Mouse (Mus musculus) intestine, postnatal 0 days (tissue): Measurements from ENCODE around the gene Hs3st6. TPM values are rescaled to one million over a fixed set of nuclear protein-coding genes. Genes with fewer than 3 reads are reported as not detected.
"Not testable (repeated sequence)": the region's sequence is repeated elsewhere in the genome, so short reads cannot be mapped to it uniquely, and the experiment has no call there.

Source experiments
- ATAC-seq: fragments of 200-750 bp; cut with Nextera tagmentation; 2 replicates; pipeline ENCODE4 v1.8.0; 2017; ENCODE audit warnings: mild to moderate bottlenecking, moderate TSS enrichment, moderate library complexity
- H3K27ac ChIP-seq: fragments of 300-500 bp; sonication (generic); 2 replicates; pipeline ENCODE4 v1.5.1; 2014; ENCODE audit warnings: mild to moderate bottlenecking, low read depth, low read length, moderate library complexity
- H3K27me3 ChIP-seq: fragments of 300-500 bp; sonication (generic); replicated peaks from 2 replicates; pipeline ENCODE4 v1.6.1; 2014; ENCODE audit warnings: low read length, mixed read lengths; ENCODE audit not compliant: control insufficient read depth, insufficient read depth
- H3K36me3 ChIP-seq: fragments of 300-500 bp; sonication (generic); 2 replicates; pipeline ENCODE4 v1.6.1; 2014; ENCODE audit warnings: mild to moderate bottlenecking, moderate library complexity; ENCODE audit not compliant: control insufficient read depth, insufficient read depth
- H3K4me1 ChIP-seq: fragments of 300-500 bp; sonication (generic); replicated peaks from 2 replicates; pipeline ENCODE4 v1.6.1; 2014; ENCODE audit warnings: antibody characterized with exemption, low read length, mixed read lengths; ENCODE audit not compliant: control insufficient read depth, insufficient read depth
- H3K4me2 ChIP-seq: fragments of 300-500 bp; sonication (generic); replicated peaks from 2 replicates; pipeline ENCODE4 v1.6.1; 2014; ENCODE audit warnings: low read depth, mild to moderate bottlenecking, moderate library complexity
- H3K4me3 ChIP-seq: fragments of 300-500 bp; sonication (generic); 2 replicates; pipeline ENCODE4 v1.5.1; 2014; ENCODE audit warnings: low read depth, low read length
- H3K9ac ChIP-seq: fragments of 300-500 bp; sonication (generic); 2 replicates; pipeline ENCODE4 v1.6.1; 2014; ENCODE audit warnings: mild to moderate bottlenecking, low read depth, low read length
- H3K9me3 ChIP-seq: fragments of 300-500 bp; sonication (generic); 2 replicates; pipeline ENCODE4 v1.6.1; 2016; ENCODE audit warnings: mixed run types; ENCODE audit not compliant: control insufficient read depth
- CTCF ChIP-seq: sonication (generic); IDR thresholded peaks from 2 replicates; pipeline ENCODE4 v1.5.1; 2016; ENCODE audit warnings: low read depth, mild to moderate bottlenecking, control low read depth, antibody characterized with exemption, moderate library complexity
- WGBS: fragments of 180-500 bp; shearing (Covaris S2); extraction: QIAGEN DNeasy Blood & Tissue Kit; methylation state at CpG from one replicate; pipeline ENCODE4 v1.1.7; 2014; 5-methylcytosine and 5-hydroxymethylcytosine counted together
- polyA plus RNA-seq: library from polyadenylated mRNA; unstranded; fragments of >200 nt; fragmentation: Nextera tagmentation; extraction: Ambion mirVana; gene quantifications from 2 replicates; pipeline ENCODE4 v1.2.1, GENCODE M21; 2015

Hs3st6 gene
- polyA plus RNA-seq, 1 experiment from 2014 or later: 0.47 TPM

DNA sequence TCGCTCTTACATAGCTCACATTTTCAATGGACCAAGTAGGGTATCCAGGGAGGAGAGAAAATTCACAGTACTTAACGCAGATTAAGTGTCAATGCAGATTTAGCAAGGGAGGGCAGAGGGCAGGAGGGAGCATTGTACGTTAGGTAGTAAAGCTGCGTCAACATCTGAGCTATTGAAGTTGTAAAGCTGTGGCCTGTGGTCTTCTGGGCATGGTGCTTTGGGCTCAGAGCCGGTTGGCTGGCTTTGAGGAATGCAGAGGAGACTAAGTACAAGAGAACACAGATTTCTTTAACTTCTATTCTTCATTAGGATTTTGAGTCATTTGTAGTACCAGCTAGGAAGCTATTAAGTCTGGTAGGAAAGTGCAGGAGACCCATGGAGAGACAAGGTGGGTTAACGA lies 37.2 kb upstream of the Hs3st6 start:
- no peak for ATAC-seq
- 66% methylated on average over 6 of the region's 6 CpGs for WGBS
- Histone ChIP-seq H3K36me3 (peaks cover 4% of the 10 kb centered on the region; the same call in 1 of the 2 replicates), H3K4me2 (no peak overlapping the region), H3K9me3 (no peaks in the 10 kb centered on the region), H3K4me3 (no peak overlapping the region), H3K4me1 (no peaks in the 10 kb centered on the region), H3K27ac (no peak overlapping the region), H3K9ac (no peak overlapping the region), H3K27me3 (no peaks in the 10 kb centered on the region)
- no peak for TF ChIP-seq CTCF

DNA sequence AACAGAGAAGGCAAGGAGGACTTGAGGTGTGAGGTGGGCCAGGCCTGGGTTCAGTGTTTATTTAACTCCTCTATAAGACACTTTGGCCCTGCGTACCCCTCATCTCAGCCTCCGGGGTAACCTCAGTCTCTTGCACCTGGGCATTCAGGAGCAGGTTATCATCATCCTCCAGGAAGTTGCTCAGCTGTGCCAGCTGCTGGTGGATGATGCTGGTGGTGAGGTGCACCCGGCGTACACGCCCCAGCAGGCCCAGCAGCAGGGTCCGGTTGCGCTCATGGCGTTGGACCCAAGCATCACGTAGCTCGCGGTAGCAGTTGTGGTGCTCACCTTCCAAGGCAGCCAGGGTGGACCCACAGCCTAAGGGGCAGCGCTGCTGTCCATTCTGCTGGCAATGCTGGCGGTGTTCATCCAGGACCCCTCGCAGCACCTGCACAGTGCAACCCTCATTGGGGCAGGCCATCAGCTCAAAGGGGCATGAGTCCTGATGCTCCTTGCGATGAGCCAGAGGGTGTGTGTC lies 36.6 kb upstream of the Hs3st6 start:
- no peak overlapping the region for H3K9ac ChIP-seq
- 92% methylated on average over 15 of the region's 15 CpGs for WGBS
- ATAC-seq: no peak
- H3K4me3 ChIP-seq: no peak overlapping the region
- H3K9me3 ChIP-seq: no peaks in the 10 kb centered on the region
- no peak overlapping the region for H3K4me2 ChIP-seq
- H3K27me3 ChIP-seq: no peaks in the 10 kb centered on the region
- H3K27ac ChIP-seq: no peak overlapping the region
- peaks cover 5% of the 10 kb centered on the region; the same call in 1 of the 2 replicates for H3K36me3 ChIP-seq
- no peak for TF ChIP-seq CTCF
- H3K4me1 ChIP-seq: no peaks in the 10 kb centered on the region

DNA sequence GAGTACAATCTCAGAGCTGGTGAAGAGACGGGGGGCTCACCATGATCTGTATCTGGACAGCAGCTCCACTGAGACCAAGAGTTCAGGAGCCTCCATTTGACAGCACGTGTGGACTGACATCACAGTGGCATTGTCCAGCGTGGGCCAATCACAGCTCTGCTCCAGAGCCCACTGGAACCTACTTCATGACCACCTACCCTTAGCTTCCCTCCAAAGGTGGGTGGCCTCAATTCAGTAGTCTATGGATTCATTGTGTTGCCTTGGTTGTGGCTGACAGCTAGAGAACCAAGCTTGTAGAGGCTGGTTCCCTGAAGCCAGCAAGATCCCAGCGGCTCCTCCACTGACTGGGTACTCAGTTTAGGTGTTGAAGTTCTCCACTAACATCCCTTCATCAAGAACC lies 34.8 kb upstream of the Hs3st6 start, which contains the start of the genes Rnf151 and Rps2:
Rnf151 (minus strand) TSS at position 121 of the 400 bp plus-strand sequence.
Rps2 (plus strand) TSS at position 174 of the 400 bp plus-strand sequence.
- H3K27ac ChIP-seq: no peak within 1 kb of the TSS
- no peak for ATAC-seq
- peaks cover 15% of the 10 kb centered on the region for H3K36me3 ChIP-seq
- H3K27me3 ChIP-seq: no peaks in the 10 kb centered on the region
- 80% methylated on average over 4 of the region's 4 CpGs for whole genome bisulfite sequencing
- H3K9ac ChIP-seq: no peak within 1 kb of the TSS
- peak within 1 kb of the TSS; percentile 67 for H3K4me2 ChIP-seq
- H3K9me3 ChIP-seq: no peaks in the 10 kb centered on the region
- TF ChIP-seq CTCF: no peak
- no peaks in the 10 kb centered on the region for H3K4me1 ChIP-seq
- peak within 1 kb of the TSS; percentile 82 for H3K4me3 ChIP-seq

DNA sequence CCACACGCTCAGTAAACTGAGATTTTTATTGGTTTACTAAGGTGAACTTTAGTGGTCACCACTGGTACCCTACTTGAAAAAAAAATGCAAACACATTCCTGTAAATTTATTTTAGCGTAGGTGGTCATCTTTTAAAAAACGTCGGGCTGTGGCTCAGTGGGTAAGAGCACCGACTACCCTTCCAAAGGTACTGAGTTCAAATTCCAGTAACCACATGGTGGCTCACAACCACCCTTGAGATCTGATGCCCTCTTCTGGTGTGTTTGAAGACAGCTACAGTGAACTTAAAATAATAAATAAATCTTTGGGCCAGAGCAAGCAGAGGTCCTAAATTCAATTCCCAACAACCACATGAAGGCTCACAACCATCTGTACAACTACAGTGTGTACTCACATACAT lies 33.9 kb upstream of the Hs3st6 start:
- peak overlapping the region; percentile 85 for H3K9ac ChIP-seq
- TF ChIP-seq CTCF: peak; percentile 49
- not testable (repeated sequence) for H3K27ac ChIP-seq, H3K4me1 ChIP-seq, ATAC-seq, H3K9me3 ChIP-seq, H3K27me3 ChIP-seq
- 49% methylated on average over 5 of the region's 5 CpGs for WGBS
- H3K4me3 ChIP-seq: peak overlapping the region; percentile 82
- H3K4me2 ChIP-seq: peak overlapping the region; percentile 67
- H3K36me3 ChIP-seq: peaks cover 15% of the 10 kb centered on the region

DNA sequence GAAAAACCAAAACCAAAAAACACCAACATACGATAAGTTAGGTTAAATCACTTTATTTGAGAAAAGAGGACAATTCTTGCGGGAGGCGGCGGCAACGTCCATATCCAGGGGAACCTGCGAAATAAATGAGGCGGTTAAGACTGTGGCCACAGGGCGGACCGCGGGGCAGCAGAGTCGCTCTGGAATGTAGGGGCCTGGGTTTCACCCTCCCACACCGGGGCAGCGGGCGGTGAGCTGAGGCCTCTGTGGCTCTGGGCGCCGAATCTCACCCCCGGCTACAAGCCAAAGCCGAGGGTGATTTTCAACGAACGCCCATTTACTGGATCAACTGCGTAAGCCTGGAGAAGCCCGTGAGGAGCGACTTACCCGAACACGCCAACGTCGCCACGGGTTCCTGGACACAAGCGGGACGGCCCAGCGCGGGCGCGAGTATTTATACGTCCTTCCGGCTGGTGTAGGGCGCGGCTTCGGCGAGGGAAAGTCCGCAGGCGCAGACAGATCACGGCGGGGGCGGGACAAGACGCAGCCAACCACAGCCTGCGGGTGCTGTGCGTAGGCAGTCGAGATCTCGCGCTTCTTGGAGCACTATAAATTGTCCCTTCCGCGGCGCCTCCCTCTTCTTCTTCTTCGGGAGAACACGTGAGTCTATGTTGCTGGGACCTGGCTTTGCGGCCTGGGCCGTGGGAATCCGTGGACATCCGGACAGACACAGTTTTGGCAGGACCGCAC lies 33.1 kb upstream of the Hs3st6 start:
- WGBS: under 1% methylated on average over 61 of the region's 61 CpGs
- H3K4me1 ChIP-seq: 0 out of 2 replicates have a peak, but pooled peaks cover 3% of the 10 kb centered on the region
- ATAC-seq: peak; percentile 96
- H3K4me3 ChIP-seq: peak overlapping the region; percentile 82
- peak; percentile 8; the same call in 1 of the 2 replicates for TF ChIP-seq CTCF
- peak overlapping the region; percentile 67 for H3K4me2 ChIP-seq
- H3K27ac ChIP-seq: peak overlapping the region; percentile 81
- H3K9me3 ChIP-seq: no peaks in the 10 kb centered on the region
- peaks cover 15% of the 10 kb centered on the region for H3K36me3 ChIP-seq
- H3K27me3 ChIP-seq: no peaks in the 10 kb centered on the region
- peak overlapping the region; percentile 85 for H3K9ac ChIP-seq

DNA sequence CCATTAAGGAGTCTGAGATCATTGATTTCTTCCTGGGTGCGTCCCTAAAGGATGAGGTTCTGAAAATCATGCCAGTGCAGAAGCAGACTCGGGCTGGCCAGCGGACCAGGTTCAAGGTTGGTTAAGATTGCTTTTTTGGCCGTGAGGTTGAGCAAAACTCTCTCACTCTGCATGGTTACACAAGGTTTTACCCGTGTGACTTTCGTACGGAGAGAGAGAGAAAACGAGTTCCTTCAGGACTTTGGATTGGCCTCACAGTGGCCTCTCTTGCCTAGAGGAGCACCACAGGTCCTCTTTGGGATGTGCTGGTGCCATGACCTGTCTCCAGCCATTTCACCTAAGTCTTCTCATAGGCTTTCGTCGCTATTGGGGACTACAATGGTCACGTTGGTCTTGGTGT lies 32.2 kb upstream of the Hs3st6 start:
- H3K27ac ChIP-seq: peak overlapping the region; percentile 81

DNA sequence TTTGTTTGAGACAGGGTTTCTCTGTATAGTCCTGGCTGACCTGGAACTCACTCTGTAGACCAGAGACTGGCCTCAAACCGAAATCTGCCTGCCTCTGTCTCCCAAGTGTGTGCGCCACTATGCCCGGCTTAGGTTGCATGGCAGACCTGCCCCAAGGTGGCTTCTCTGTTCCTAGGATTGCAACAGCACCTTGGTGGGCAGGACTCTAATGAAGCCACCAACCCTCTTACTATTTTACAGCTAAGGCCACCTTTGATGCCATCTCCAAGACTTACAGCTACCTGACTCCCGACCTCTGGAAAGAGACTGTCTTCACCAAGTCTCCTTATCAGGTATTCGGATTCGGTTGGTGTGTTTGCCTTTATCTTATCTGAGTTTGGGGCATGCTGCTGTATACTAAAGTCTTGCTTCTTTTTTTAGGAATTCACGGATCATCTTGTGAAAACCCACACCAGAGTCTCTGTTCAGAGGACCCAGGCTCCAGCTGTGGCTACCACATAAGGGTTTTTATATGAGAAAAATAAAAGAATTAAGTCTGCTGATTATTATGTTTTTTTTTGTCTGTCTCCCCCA lies 31.3 kb upstream of the Hs3st6 start:
- not testable (repeated sequence) for H3K4me1 ChIP-seq, H3K27ac ChIP-seq, H3K9me3 ChIP-seq, ATAC-seq, H3K27me3 ChIP-seq
- H3K4me2 ChIP-seq: peak overlapping the region; percentile 67
- H3K4me3 ChIP-seq: peak overlapping the region; percentile 82
- WGBS: 32% methylated on average over 7 of the region's 7 CpGs
- H3K36me3 ChIP-seq: peaks cover 11% of the 10 kb centered on the region
- peak overlapping the region; percentile 40 for H3K9ac ChIP-seq

More for the DNA sequence above, 32.2 kb upstream of the Hs3st6 start:
- H3K4me3 ChIP-seq: peak overlapping the region; percentile 82
- not testable (repeated sequence) for ATAC-seq, H3K27me3 ChIP-seq, H3K4me1 ChIP-seq, H3K9me3 ChIP-seq
- H3K36me3 ChIP-seq: peaks cover 15% of the 10 kb centered on the region
- peak overlapping the region; percentile 67 for H3K4me2 ChIP-seq
- under 1% methylated on average over 11 of the region's 11 CpGs for WGBS
- peak overlapping the region; percentile 85 for H3K9ac ChIP-seq
